Mouse (Mus musculus) stomach, postnatal 0 days (tissue): ENCODE results near the gene Art4.

Experiments used
- CTCF ChIP-seq: IDR thresholded peaks from 2 replicates; pipeline ENCODE4 v1.5.1; 2016; ENCODE audit warnings: antibody characterized with exemption, low read depth, mild to moderate bottlenecking, moderate library complexity
- EP300 ChIP-seq: optimal IDR thresholded peaks from 2 replicates; pipeline ENCODE3; 2016; ENCODE audit warnings: antibody characterized with exemption

DNA sequence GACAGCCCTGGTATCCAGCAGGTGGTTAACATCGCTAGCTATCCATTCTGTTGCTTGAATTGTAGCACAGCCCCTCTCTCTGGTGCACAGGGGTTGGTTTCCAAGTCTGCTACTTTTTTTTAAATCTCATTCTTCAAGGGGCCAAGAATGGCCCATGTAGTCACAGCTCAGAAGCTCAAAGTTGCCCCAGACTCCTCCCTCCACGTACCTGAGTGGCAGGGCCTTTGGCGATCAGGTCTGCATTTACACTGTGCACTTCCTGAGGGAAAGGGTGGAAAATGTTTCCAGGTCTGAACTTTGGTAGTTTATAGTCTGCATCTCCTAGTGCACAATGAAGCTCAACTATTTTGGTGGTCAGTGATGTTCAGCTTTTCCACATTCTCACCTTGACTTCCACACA lies 10.3 kb downstream of the Art4 start:
- TF ChIP-seq CTCF (no peak), EP300 (no peak)
